Mouse (Mus musculus) embryonic fibroblast, embryonic 13.5 days (primary cell): ENCODE results near the gene Zfp692.

Experiments
- CTCF ChIP-seq: IDR thresholded peaks from 2 replicates; pipeline ENCODE4 v1.5.1; 2011; ENCODE audit warnings: mild to moderate bottlenecking, control low read depth, low read length, moderate library complexity, borderline replicate concordance; ENCODE audit not compliant: insufficient read depth
- POLR2A ChIP-seq: IDR thresholded peaks from 2 replicates; pipeline ENCODE4 v1.6.1; 2011; ENCODE audit warnings: low read depth, mild to moderate bottlenecking, control low read depth, low read length, moderate library complexity

DNA sequence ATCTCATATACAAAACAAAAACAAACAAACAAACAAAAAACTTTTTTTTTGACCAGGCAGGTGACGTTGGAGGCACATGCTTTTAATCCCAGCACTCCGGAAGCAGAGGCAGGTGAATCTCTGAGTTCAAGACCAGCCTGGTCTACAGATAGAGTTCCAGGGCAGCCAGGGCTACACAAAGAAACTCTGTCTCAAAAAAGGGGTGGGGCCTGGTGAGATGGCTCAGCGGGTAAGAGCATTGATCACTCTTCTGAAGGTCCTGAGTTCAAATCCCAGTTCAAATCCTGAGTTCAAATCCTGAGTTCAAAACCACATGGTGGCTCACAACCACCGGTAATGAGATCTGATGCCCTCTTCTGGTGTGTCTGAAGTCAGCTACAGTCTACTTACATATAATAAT is 45.0 kb upstream of the Zfp692 start:
- TF ChIP-seq POLR2A, result no peak
- no peak for TF ChIP-seq CTCF
